Mouse (Mus musculus): ENCODE measurements around the gene St5.
A peak's percentile ranks its signal among the peaks of the same experiment; 100 is the strongest.

GRCm38 (mm10) chr7:109518838-109519696 is 184.3 kb downstream of the St5 start, which contains the start of gene Rpl27a:
- TF ChIP-seq POLR2A (IDR thresholded peaks at IDR 0.05; ENCODE audit: control insufficient read depth, low read depth, low read length) (peak; percentile 98), CTCF (IDR thresholded peaks at IDR 0.05; ENCODE audit: control insufficient read depth, insufficient read depth, insufficient replicate concordance, low read depth, low read length) (no peak)
